Mouse (Mus musculus): ENCODE measurements around the gene Rab25.

Gene Rab25

GRCm38 (mm10) chr3:88541622-88542401, 6.3 kb downstream of the Rab25 start:
- DNase-seq, result no peak

- DNase-seq, result no peak
Measured at GRCm38 (mm10) chr3:88540085-88540484, 8.0 kb downstream of the Rab25 start.

GRCm38 (mm10) chr3:88539397-88539796, 8.7 kb downstream of the Rab25 start:
- DNase-seq, result no peak

- DNase-seq, result no peak
Measured at GRCm38 (mm10) chr3:88538271-88539145, 9.6 kb downstream of the Rab25 start.

- DNase-seq, result peak; percentile 57
Measured at GRCm38 (mm10) chr3:88537146-88537545, 11.0 kb downstream of the Rab25 start.

GRCm38 (mm10) chr3:88536103-88536930, 11.8 kb downstream of the Rab25 start:
- peak; percentile 87 for DNase-seq

- peak; percentile 43 for DNase-seq
Measured at GRCm38 (mm10) chr3:88535527-88535926, 12.6 kb downstream of the Rab25 start.

GRCm38 (mm10) chr3:88535005-88535404, 13.1 kb downstream of the Rab25 start:
- no peak for DNase-seq

- no peak for DNase-seq
Measured at GRCm38 (mm10) chr3:88533706-88534105, 14.4 kb downstream of the Rab25 start.

GRCm38 (mm10) chr3:88532689-88533511, 15.2 kb downstream of the Rab25 start:
- no peak for DNase-seq

- no peak for DNase-seq
Measured at GRCm38 (mm10) chr3:88532299-88532674, 15.8 kb downstream of the Rab25 start, which contains the start of gene Mex3a. Gene Mex3a, plus strand, starts transcription at chr3:88532395.

- peak; percentile 86 for DNase-seq
Measured at GRCm38 (mm10) chr3:88531348-88532298, 16.5 kb downstream of the Rab25 start.

GRCm38 (mm10) chr3:88530082-88530864, 17.8 kb downstream of the Rab25 start:
- DNase-seq, result no peak

GRCm38 (mm10) chr3:88529204-88530000, 18.7 kb downstream of the Rab25 start:
- no peak for DNase-seq

- no peak for DNase-seq
Measured at GRCm38 (mm10) chr3:88528646-88529045, 19.5 kb downstream of the Rab25 start.

GRCm38 (mm10) chr3:88527565-88527964, 20.5 kb downstream of the Rab25 start:
- no peak for DNase-seq

- peak; percentile 89 for DNase-seq
Measured at GRCm38 (mm10) chr3:88526157-88527131, 21.7 kb downstream of the Rab25 start.

GRCm38 (mm10) chr3:88525021-88525420, 23.1 kb downstream of the Rab25 start:
- DNase-seq, result no peak

All from cerebellum, adult 9-10 months (tissue).